Mouse (Mus musculus) CD4-positive helper T cell, adult 2 months (primary cell): ENCODE measurements at regions not wholly inside any gene's neighbourhood (a gene's known extent, or its start where the extent isn't known, plus 50 kb on each side); places are given as distances from the start of the nearest gene placed in this dataset.

Source experiments
- DNase-seq: peaks from one replicate; pipeline ENCODE4 v3.0.0-alpha.2; 2012; ENCODE audit warnings: low read depth, missing footprints, low spot score

GRCm38 (mm10) chr2:128431751-128432150, 159.3 kb upstream of the Spdye4c start:
- no peak for DNase-seq

DNA sequence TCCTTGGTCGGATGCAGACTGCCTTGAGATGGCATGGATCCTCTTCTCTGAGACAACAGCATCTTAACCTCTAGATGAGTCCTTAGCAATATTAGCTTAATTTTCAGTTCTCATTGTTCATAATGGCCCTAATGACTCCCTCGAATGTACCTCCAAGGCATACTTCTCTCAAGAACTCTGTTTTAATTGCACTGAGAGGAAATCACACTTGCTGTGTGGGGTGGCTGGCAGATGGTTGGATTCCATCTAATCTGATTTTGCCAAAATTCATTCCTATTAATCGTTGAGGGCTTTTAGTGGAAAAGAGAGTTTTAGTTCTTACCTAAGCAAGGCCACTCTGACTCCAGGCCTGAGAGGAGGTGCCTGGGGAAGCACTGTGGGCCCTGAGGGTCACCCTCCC, 158.3 kb upstream of the Spdye4c start:
- DNase-seq = no peak

- DNase-seq = no peak
These were observed 157.4 kb upstream of the Spdye4c start for GRCm38 (mm10) chr2:128433553-128434081.

GRCm38 (mm10) chr2:128434200-128434977, 156.6 kb upstream of the Spdye4c start:
- peak; percentile 51 for DNase-seq

GRCm38 (mm10) chr2:128436378-128436777, 154.6 kb upstream of the Spdye4c start:
- no peak for DNase-seq

- no peak for DNase-seq
These were observed 153.3 kb upstream of the Spdye4c start for GRCm38 (mm10) chr2:128437698-128438097.

- DNase-seq = no peak
These were observed 152.7 kb upstream of the Spdye4c start for GRCm38 (mm10) chr2:128438161-128438822.

DNA sequence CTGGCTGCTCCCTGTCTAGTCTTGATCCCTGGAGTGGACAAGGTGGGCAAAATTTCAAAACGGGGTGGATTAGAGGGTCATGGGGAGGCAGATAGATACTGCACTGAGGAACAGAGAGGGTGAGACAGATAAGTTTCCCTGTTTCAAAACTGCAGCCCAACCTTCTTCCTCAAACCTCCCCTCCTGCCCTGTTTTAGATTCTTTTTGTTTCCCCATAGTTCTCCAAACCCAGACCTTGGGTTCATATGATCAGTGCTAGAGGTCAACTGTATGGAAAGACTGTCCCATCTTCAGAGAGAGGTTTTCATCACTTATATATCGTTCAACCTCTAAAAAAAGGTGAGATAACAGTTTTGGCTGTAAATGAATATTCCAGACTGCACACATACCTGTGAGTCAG, 152.1 kb upstream of the Spdye4c start:
- DNase-seq = no peak

- DNase-seq = no peak
These were observed 146.4 kb upstream of the Spdye4c start for GRCm38 (mm10) chr2:128444599-128445011.

DNA sequence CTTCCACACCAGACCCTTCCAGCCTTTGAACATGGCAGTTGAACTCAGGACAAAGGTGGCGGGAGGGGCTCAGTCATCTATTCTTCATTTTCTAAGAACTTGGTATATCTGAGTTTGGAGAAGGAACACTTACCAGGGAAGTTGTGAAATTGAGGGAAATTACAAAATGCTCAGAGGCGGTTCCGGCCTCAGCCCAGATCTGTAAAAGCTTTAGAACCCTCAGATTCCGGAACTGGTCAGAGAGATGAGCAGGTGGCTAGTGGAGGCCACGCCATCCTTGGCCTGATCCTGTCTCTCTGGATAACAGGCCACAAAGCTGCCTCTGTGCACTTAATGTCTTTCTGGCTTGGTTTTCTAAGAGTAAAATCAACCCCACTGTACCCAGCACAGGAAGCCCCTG, 145.6 kb upstream of the Spdye4c start:
- DNase-seq = no peak

GRCm38 (mm10) chr2:128449294-128449693, 141.7 kb upstream of the Spdye4c start:
- no peak for DNase-seq

- no peak for DNase-seq
These were observed 141.0 kb upstream of the Spdye4c start for GRCm38 (mm10) chr2:128450045-128450444.

DNA sequence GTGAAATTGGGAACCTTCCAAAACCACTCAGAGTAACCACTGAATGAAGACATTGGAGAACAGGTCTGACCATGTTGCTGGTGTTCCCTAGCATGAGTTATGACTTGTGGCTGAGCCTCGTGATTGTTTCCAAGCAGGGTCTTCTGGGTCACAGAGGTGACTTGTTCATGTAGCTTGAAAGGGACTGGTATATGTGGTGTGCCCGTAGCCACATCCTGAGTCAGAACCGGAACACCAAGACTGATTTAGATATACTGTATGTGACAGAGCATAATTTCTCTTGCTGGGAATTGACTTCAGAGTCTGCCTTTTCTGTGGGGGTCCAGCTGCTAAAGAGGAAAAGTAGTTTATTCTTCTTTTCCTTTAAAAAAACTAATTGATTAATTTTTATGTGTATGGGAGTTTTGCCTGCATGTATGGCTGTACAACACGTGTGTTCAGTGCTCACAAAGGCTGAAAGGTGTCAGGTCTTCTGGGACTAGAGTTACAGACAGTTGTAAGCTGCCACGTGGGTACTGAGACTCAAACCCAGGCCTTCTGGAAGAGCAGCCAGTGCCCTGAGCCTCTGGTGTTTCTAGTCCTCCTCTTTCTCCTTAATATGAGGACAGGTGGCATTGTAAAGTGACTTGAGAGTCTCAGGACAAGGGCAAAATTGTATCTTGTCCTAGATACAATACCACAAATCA, 139.3 kb upstream of the Spdye4c start:
- peak; percentile 78 for DNase-seq

- no peak for DNase-seq
These were observed 138.4 kb upstream of the Spdye4c start for GRCm38 (mm10) chr2:128452582-128452981.

GRCm38 (mm10) chr2:128454509-128454908, 136.5 kb upstream of the Spdye4c start:
- DNase-seq = no peak

- DNase-seq = no peak
These were observed 133.3 kb upstream of the Spdye4c start for GRCm38 (mm10) chr2:128457591-128458209.

- peak; percentile 40 for DNase-seq
These were observed 125.6 kb upstream of the Spdye4c start for GRCm38 (mm10) chr2:128465214-128465984.

- no peak for DNase-seq
These were observed 123.3 kb upstream of the Spdye4c start for GRCm38 (mm10) chr2:128467490-128468245.

- no peak for DNase-seq
These were observed 122.7 kb upstream of the Spdye4c start for GRCm38 (mm10) chr2:128468323-128468722.

- DNase-seq = peak; percentile 74
These were observed 120.7 kb upstream of the Spdye4c start for GRCm38 (mm10) chr2:128470351-128470750.
